Mouse (Mus musculus): ENCODE measurements at regions not wholly inside any gene's neighbourhood (a gene's known extent, or its start where the extent isn't known, plus 50 kb on each side); places are given as distances from the start of the nearest gene placed in this dataset.

DNA sequence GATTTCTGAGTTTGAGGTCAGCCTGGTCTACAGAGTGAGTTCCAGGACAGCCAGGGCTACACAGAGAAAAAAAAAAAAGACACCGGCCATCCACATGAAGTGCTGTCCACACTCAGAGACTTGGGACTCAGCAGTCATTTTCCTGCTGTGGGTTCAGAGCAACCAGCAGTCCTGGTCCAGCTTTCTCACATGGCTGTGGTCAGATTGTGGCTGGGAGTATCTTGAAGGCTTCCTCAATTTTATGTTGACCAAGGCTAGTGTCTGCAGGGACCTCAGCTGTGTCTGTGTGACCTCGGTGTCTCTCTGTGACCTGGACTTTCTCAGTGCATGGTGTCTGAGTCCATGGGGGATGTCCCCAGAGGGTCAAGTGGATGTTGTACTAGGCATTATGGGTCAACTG is 90.7 kb upstream of the Runx3 start:
- TF ChIP-seq CTCF (IDR thresholded peaks at IDR 0.05; ENCODE audit: control insufficient read depth, insufficient read depth, insufficient replicate concordance, low read depth, low read length) (no peak), POLR2A (IDR thresholded peaks at IDR 0.05; ENCODE audit: control insufficient read depth, low read depth, low read length) (no peak)

Measured in testis, adult 2 months (tissue).